In genomic region chr1:68780653-68781052, GRCm38 (mm10) we compare ENCODE assay signal across 19 mouse cellular contexts.
DNase-seq lines count a peak whose midpoint lies in the region; ATAC-seq and TF ChIP-seq lines count a peak whose summit lies in the region.
"Had no signal": no experiment of that assay in that cellular context is flagged by ENCODE, and none has a peak within 500 bp of the region (broad histone marks: within the 10 kb centered on the region; RNA-seq: fewer than 3 reads in every experiment).

No protein-coding gene starts in this region.

- 13% methylated on average over 2 of the region's 2 CpGs for WGBS in heart, embryonic 16.5 days
- 29% methylated on average over 2 of the region's 2 CpGs for WGBS in liver, adult 2 months
- WGBS in liver, embryonic 11.5 days = 25% methylated on average over 2 of the region's 2 CpGs

- no peak for TF ChIP-seq POLR2A in liver, adult 2 months (IDR thresholded peaks at IDR 0.05; ENCODE audit: extremely low read depth, insufficient read depth, low read length)

- H3K27ac ChIP-seq in heart, embryonic 16.5 days (ENCODE audit: low read length) = peak overlapping the region; percentile 83
- no peak overlapping the region for H3K27ac ChIP-seq in liver, adult 2 months (replicated peaks; ENCODE audit: insufficient read depth, low read depth, low read length)
- no peak overlapping the region for H3K27ac ChIP-seq in liver, embryonic 11.5 days (ENCODE audit: low read depth, low read length)
- H3K27ac ChIP-seq: liver, embryonic 12.5 days; macrophage; midbrain, embryonic 13.5 days had no signal

- H3K27me3 ChIP-seq in heart, embryonic 16.5 days (ENCODE audit: control insufficient read depth, insufficient read depth, low read length) = no peaks in the 10 kb centered on the region
- no peaks in the 10 kb centered on the region for H3K27me3 ChIP-seq in liver, adult 2 months (ENCODE audit: control insufficient read depth, insufficient read depth, low read length)
- no peaks in the 10 kb centered on the region for H3K27me3 ChIP-seq in liver, embryonic 11.5 days (replicated peaks; ENCODE audit: control insufficient read depth, insufficient read depth, low read length)
- H3K27me3 ChIP-seq: CH12.LX; liver, embryonic 12.5 days; midbrain, embryonic 13.5 days had no signal

- no peak for TF ChIP-seq CTCF in liver, adult 2 months (IDR thresholded peaks at IDR 0.05; ENCODE audit: low read depth, low read length)

- DNase-seq in heart, postnatal 4 days = no peak
- peak; percentile 20 for DNase-seq in liver, adult 2 months (ENCODE audit: extremely low read depth, low read depth, low spot score)
- no peak for DNase-seq in liver, embryonic 11.5 days (ENCODE audit: low spot score)
- peak; percentile 91 for DNase-seq in Muller cell, postnatal 12 days (ENCODE audit: inconsistent ontology term)
- DNase-seq in embryo, embryonic 10.5 days (ENCODE audit: low spot score) = peak; percentile 19
- DNase-seq in left cerebral cortex, postnatal 4 days = no peak
- DNase-seq in cerebellum, postnatal 25 days = no peak
- DNase-seq: adrenal gland, adult 2 months; cerebellum, adult 18-20 months; kidney, postnatal 36 days; right cerebral cortex, adult 18-20 months; thymus, postnatal 36 days had no signal

- no peaks in the 10 kb centered on the region for H3K79me2 ChIP-seq in liver, adult 2 months (ENCODE audit: control insufficient read depth, insufficient read depth, low read length)

- peak overlapping the region; percentile 54 for H3K4me2 ChIP-seq in heart, embryonic 16.5 days (ENCODE audit: low read depth, low read length)
- no peak overlapping the region for H3K4me2 ChIP-seq in liver, embryonic 11.5 days
- H3K4me2 ChIP-seq: liver, embryonic 12.5 days; midbrain, embryonic 13.5 days had no signal

- intact Hi-C loops in left cerebral cortex, postnatal 4 days (cut with DNase I) = no loop called here

- H3K4me1 ChIP-seq in heart, embryonic 16.5 days (ENCODE audit: control insufficient read depth, insufficient read depth, low read length) = peaks cover 10% of the 10 kb centered on the region; the same call in 1 of the 2 replicates
- H3K4me1 ChIP-seq in liver, adult 2 months (ENCODE audit: control insufficient read depth, insufficient read depth, low read length) = no peaks in the 10 kb centered on the region
- H3K4me1 ChIP-seq in liver, embryonic 11.5 days (replicated peaks; ENCODE audit: control insufficient read depth, insufficient read depth, low read length) = no peaks in the 10 kb centered on the region
- H3K4me1 ChIP-seq: liver, embryonic 12.5 days; midbrain, embryonic 13.5 days had no signal

- H3K9me3 ChIP-seq in heart, embryonic 16.5 days (replicated peaks; ENCODE audit: control insufficient read depth, low read length) = no peaks in the 10 kb centered on the region
- no peaks in the 10 kb centered on the region for H3K9me3 ChIP-seq in liver, embryonic 11.5 days (ENCODE audit: control insufficient read depth, low read length)
- H3K9me3 ChIP-seq: liver, embryonic 12.5 days; midbrain, embryonic 13.5 days had no signal

- no peak overlapping the region for H3K9ac ChIP-seq in heart, embryonic 16.5 days (ENCODE audit: low read length)
- H3K9ac ChIP-seq in liver, adult 2 months (ENCODE audit: low read depth, low read length) = no peak overlapping the region
- H3K9ac ChIP-seq in liver, embryonic 11.5 days (ENCODE audit: low read depth, low read length) = no peak overlapping the region
- H3K9ac ChIP-seq: liver, embryonic 12.5 days; midbrain, embryonic 13.5 days had no signal

- 0 out of 2 replicates have a peak, but pooled peaks have one; percentile 45 for ATAC-seq in heart, embryonic 16.5 days (replicated peaks; ENCODE audit: extremely low read depth, insufficient read depth, low FRiP score)
- no peak for ATAC-seq in liver, embryonic 11.5 days (replicated peaks; ENCODE audit: low FRiP score)
- ATAC-seq: forebrain, embryonic 16.5 days; liver, embryonic 12.5 days; midbrain, embryonic 13.5 days had no signal

- peak overlapping the region; percentile 35 for H3K4me3 ChIP-seq in heart, embryonic 16.5 days (ENCODE audit: low read length)
- H3K4me3 ChIP-seq in liver, adult 2 months (ENCODE audit: insufficient read depth, low read depth, low read length) = no peak overlapping the region
- H3K4me3 ChIP-seq in liver, embryonic 11.5 days (ENCODE audit: low read depth, low read length) = no peak overlapping the region
- H3K4me3 ChIP-seq: liver, embryonic 12.5 days; midbrain, embryonic 13.5 days; myocyte had no signal

- H3K36me3 ChIP-seq in heart, embryonic 16.5 days (ENCODE audit: control insufficient read depth, insufficient read depth) = no peaks in the 10 kb centered on the region
- no peaks in the 10 kb centered on the region for H3K36me3 ChIP-seq in liver, adult 2 months (ENCODE audit: control insufficient read depth, insufficient read depth, low read length)
- no peaks in the 10 kb centered on the region for H3K36me3 ChIP-seq in liver, embryonic 11.5 days (ENCODE audit: control insufficient read depth, insufficient read depth, low read length)
- H3K36me3 ChIP-seq: liver, embryonic 12.5 days; midbrain, embryonic 13.5 days had no signal

Comparison
In these comparisons a context has a peak if more than half of its experiments do, and no peak if none do; other contexts are left out.
1. DNase-seq: peak in liver, adult 2 months (single experiment), Muller cell, postnatal 12 days (single experiment) and embryo, embryonic 10.5 days (single experiment); none in heart, postnatal 4 days (single experiment), liver, embryonic 11.5 days (single experiment), left cerebral cortex, postnatal 4 days (single experiment) and cerebellum, postnatal 25 days (0 of 2).